Mouse (Mus musculus) testis, postnatal 10 days (tissue): ENCODE results near the gene Unc45a.

Experiments
- DNase-seq: peaks from one replicate; pipeline ENCODE4 v3.0.0; 2021; ENCODE audit warnings: low spot score

The Unc45a gene

GRCm38 (mm10) chr7:80283226-80283918 lies 57.4 kb downstream of the Unc45a start:
- DNase-seq = no peak

GRCm38 (mm10) chr7:80281646-80282045 lies 59.2 kb downstream of the Unc45a start:
- DNase-seq = no peak

GRCm38 (mm10) chr7:80280998-80281397 lies 59.8 kb downstream of the Unc45a start:
- DNase-seq = no peak

- DNase-seq = no peak
Observed at GRCm38 (mm10) chr7:80280032-80280431, 60.8 kb downstream of the Unc45a start.

- DNase-seq = no peak
Observed at GRCm38 (mm10) chr7:80276374-80276773, 64.4 kb downstream of the Unc45a start.
